ENCODE assay signal across 8 mouse cellular contexts in genomic region chr17:26676616-26677376, GRCm38 (mm10). TPM values are rescaled to one million over a fixed set of nuclear protein-coding genes. Genes with fewer than 3 reads are reported as not detected.
DNase-seq lines count a peak whose midpoint lies in the region; ATAC-seq lines count a peak whose summit lies in the region.

No protein-coding gene starts in this region.

- H3K4me1 ChIP-seq in hindbrain, embryonic 16.5 days (ENCODE audit: control insufficient read depth, insufficient read depth, low read depth, low read length), result peaks cover 21% of the 10 kb centered on the region
- peaks cover 14% of the 10 kb centered on the region for H3K4me1 ChIP-seq in midbrain, embryonic 14.5 days (ENCODE audit: control insufficient read depth, insufficient read depth, low read length)

- H3K27ac ChIP-seq in hindbrain, embryonic 16.5 days (ENCODE audit: low read depth, low read length), result peak overlapping the region; percentile 85
- peak overlapping the region; percentile 81 for H3K27ac ChIP-seq in midbrain, embryonic 14.5 days (replicated peaks; ENCODE audit: low read depth, low read length)

- peak; percentile 75 for DNase-seq in right cerebral cortex, adult 18-20 months
- DNase-seq in right cerebral cortex, postnatal 25 days, result no peak
- peak; percentile 84 for DNase-seq in cerebellum, adult 9-10 months
- peak; percentile 81 for DNase-seq in gastrocnemius, postnatal 10 days
- peak; percentile 77 for DNase-seq in liver
- DNase-seq in midbrain, embryonic 14.5 days, result peak; percentile 53
- DNase-seq in testis, postnatal 14 days (ENCODE audit: low spot score), result peak; percentile 77

- peak; percentile 93 for ATAC-seq in hindbrain, embryonic 16.5 days
- ATAC-seq in midbrain, embryonic 14.5 days (ENCODE audit: low FRiP score, low TSS enrichment), result peak; percentile 89

- 3% methylated on average over 26 of the region's 26 CpGs for WGBS in hindbrain, embryonic 16.5 days
- WGBS in midbrain, embryonic 14.5 days, result 4% methylated on average over 26 of the region's 26 CpGs

- H3K36me3 ChIP-seq in hindbrain, embryonic 16.5 days (ENCODE audit: control insufficient read depth, insufficient read depth, low read length), result no peaks in the 10 kb centered on the region
- no peaks in the 10 kb centered on the region for H3K36me3 ChIP-seq in midbrain, embryonic 14.5 days (ENCODE audit: control insufficient read depth, insufficient read depth, low read length)

- H3K4me2 ChIP-seq in hindbrain, embryonic 16.5 days (ENCODE audit: low read length), result peak overlapping the region; percentile 77
- H3K4me2 ChIP-seq in midbrain, embryonic 14.5 days (ENCODE audit: low read length), result peak overlapping the region; percentile 59

- H3K4me3 ChIP-seq in hindbrain, embryonic 16.5 days (ENCODE audit: low read length), result peak overlapping the region; percentile 83
- peak overlapping the region; percentile 68 for H3K4me3 ChIP-seq in midbrain, embryonic 14.5 days (replicated peaks; ENCODE audit: low read depth, low read length)

- H3K27me3 ChIP-seq in hindbrain, embryonic 16.5 days (replicated peaks; ENCODE audit: control insufficient read depth, insufficient read depth, low read length), result no peaks in the 10 kb centered on the region
- H3K27me3 ChIP-seq in midbrain, embryonic 14.5 days (ENCODE audit: control insufficient read depth, insufficient read depth, low read length), result no peaks in the 10 kb centered on the region

- no peaks in the 10 kb centered on the region for H3K9me3 ChIP-seq in hindbrain, embryonic 16.5 days (ENCODE audit: control insufficient read depth, low read length)
- no peaks in the 10 kb centered on the region for H3K9me3 ChIP-seq in midbrain, embryonic 14.5 days (ENCODE audit: control insufficient read depth, low read length)

- H3K9ac ChIP-seq in hindbrain, embryonic 16.5 days (ENCODE audit: low read depth, low read length), result peak overlapping the region; percentile 83
- peak overlapping the region; percentile 68 for H3K9ac ChIP-seq in midbrain, embryonic 14.5 days (replicated peaks; ENCODE audit: low read length)

RNA-seq across cellular contexts. Expression of gene Atp6v0e, which starts 13.8 kb away (rescaled TPM):
- total RNA-seq in gastrocnemius, postnatal 10 days (2021), result 10 to 100 TPM; 44.1 to 46.0 TPM
- polyA plus RNA-seq in hindbrain, embryonic 16.5 days (2015; fragmentation: Nextera tagmentation; extraction: Ambion mirVana), result 98.0 and 99.8 TPM in 2 replicates
- polyA plus RNA-seq in midbrain, embryonic 14.5 days (2014; fragmentation: Nextera tagmentation; extraction: Ambion mirVana), result 85.5 and 90.5 TPM in 2 replicates

RNA-seq across cellular contexts. Expression of gene Crebrf, which starts 38.7 kb away (rescaled TPM):
- total RNA-seq in gastrocnemius, postnatal 10 days (2021), result 10 to 100 TPM; 17.7 to 18.9 TPM
- 7.9 and 10.6 TPM in 2 replicates for polyA plus RNA-seq in hindbrain, embryonic 16.5 days (2015; fragmentation: Nextera tagmentation; extraction: Ambion mirVana)
- 12.9 and 18.1 TPM in 2 replicates for polyA plus RNA-seq in midbrain, embryonic 14.5 days (2014; fragmentation: Nextera tagmentation; extraction: Ambion mirVana)
